Mouse (Mus musculus) spleen, adult 2 months (tissue): ENCODE data around the gene Fkbp11. TPM values are rescaled to one million over a fixed set of nuclear protein-coding genes. Genes with fewer than 3 reads are reported as not detected.

Source experiments
- DNase-seq, 2 experiments: peaks; one replicate each; pipeline versions ENCODE4 v3.0.0 to v3.0.0-alpha.2; 2012 to 2021; ENCODE audit warnings: low spot score in 2 of 2, low read depth in 1 of 2
- H3K27ac ChIP-seq: fragments of 200-500 bp; 2 replicates; pipeline ENCODE4 v1.5.1; 2012; ENCODE audit warnings: low read length, inconsistent platforms; ENCODE audit not compliant: insufficient read depth
- H3K27me3 ChIP-seq: fragments of 200-500 bp; 2 replicates; pipeline ENCODE4 v1.6.1; 2012; ENCODE audit warnings: mild to moderate bottlenecking, moderate library complexity, low read length, inconsistent platforms; ENCODE audit not compliant: control insufficient read depth, insufficient read depth
- H3K36me3 ChIP-seq: fragments of 200-500 bp; 2 replicates; pipeline ENCODE4 v1.6.1; 2012; ENCODE audit warnings: mild to moderate bottlenecking, low read length, inconsistent platforms; ENCODE audit not compliant: control insufficient read depth, insufficient read depth
- H3K4me1 ChIP-seq: fragments of 200-500 bp; 2 replicates; pipeline ENCODE4 v1.6.1; 2011; ENCODE audit warnings: inconsistent platforms; ENCODE audit not compliant: control insufficient read depth, insufficient read depth, insufficient read length
- H3K4me3 ChIP-seq: fragments of 200-500 bp; 2 replicates; pipeline ENCODE4 v1.5.1; 2011; ENCODE audit warnings: mild to moderate bottlenecking, inconsistent platforms; ENCODE audit not compliant: insufficient read depth, insufficient read length; ENCODE audit errors: extremely low read depth
- CTCF ChIP-seq: fragments of 200-500 bp; IDR thresholded peaks from 2 replicates; pipeline ENCODE4 v1.5.1; 2011; ENCODE audit warnings: mild to moderate bottlenecking, inconsistent platforms; ENCODE audit not compliant: insufficient read depth, insufficient read length, insufficient replicate concordance; ENCODE audit errors: extremely low read depth
- POLR2A ChIP-seq: fragments of 200-500 bp; IDR thresholded peaks from 2 replicates; pipeline ENCODE4 v1.6.1; 2011; ENCODE audit warnings: low read depth, low read length, inconsistent platforms
- WGBS: fragments of 180-500 bp; shearing (Covaris S2); methylation state at CpG from one replicate; pipeline ENCODE4 v1.1.7; 2018; 5-methylcytosine and 5-hydroxymethylcytosine counted together
- polyA plus RNA-seq: library from polyadenylated mRNA; depleted of rRNA; stranded (reverse); fragments of >200 nt; gene quantifications from 2 replicates; pipeline ENCODE4 v1.2.3, GENCODE M21; 2012

The Fkbp11 gene
- polyA plus RNA-seq, 1 experiment: 16.7 TPM

DNA sequence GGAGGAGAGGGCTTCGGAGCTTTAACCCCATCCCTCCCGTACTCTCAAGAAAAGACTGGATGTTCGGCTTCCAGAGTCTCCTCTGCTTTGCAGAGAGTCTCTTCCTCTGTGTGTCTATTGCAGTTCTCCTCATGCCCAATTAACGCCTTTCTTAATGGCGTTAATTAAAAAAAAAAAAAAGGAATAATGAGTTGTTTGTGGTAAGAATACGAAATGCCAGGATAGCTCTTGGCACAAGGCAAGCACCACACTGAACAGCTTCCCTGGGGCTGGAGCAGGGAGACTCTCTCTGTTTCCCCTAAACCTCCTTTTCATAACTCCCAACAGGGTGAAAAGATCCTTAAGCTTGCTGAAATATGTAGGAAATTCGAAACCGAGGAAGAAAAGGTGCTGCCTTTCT is 5.8 kb downstream of the Fkbp11 start:
- H3K27ac ChIP-seq: no peak overlapping the region
- no peaks in the 10 kb centered on the region for H3K36me3 ChIP-seq
- no peak for TF ChIP-seq POLR2A
- no peak for TF ChIP-seq CTCF
- H3K27me3 ChIP-seq: peaks cover 6% of the 10 kb centered on the region
- 87% methylated on average over 8 of the region's 8 CpGs for WGBS
- H3K4me3 ChIP-seq: no peak overlapping the region
- DNase-seq: no peak
- peaks cover 3% of the 10 kb centered on the region; the same call in 1 of the 2 replicates for H3K4me1 ChIP-seq

DNA sequence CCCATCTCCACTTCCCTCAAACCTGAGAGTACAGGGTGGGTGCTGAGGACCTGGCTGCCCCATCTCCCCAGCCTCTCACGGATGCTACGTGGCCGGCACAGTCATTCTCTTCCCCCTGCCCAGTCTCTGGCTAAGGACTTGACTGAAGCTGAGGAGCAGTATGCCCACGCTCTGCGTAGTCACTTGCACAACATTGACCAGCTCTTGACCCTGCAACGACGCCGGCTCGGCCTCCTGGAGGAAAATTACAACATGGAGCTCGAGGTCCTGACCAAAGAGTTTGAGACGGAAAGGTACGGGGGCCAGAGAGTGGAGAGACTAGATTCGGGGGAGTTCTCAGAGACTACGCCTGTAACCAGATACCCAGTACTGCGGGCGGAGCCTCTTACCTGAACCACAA is 10.7 kb downstream of the Fkbp11 start:
- no peak for TF ChIP-seq CTCF
- no peak for TF ChIP-seq POLR2A
- 76% methylated on average over 16 of the region's 16 CpGs for WGBS
- Histone ChIP-seq H3K4me1 (no peaks in the 10 kb centered on the region), H3K27me3 (peaks cover 2% of the 10 kb centered on the region), H3K27ac (no peak overlapping the region), H3K4me3 (no peak overlapping the region), H3K36me3 (no peaks in the 10 kb centered on the region)
- no peak for DNase-seq

GRCm38 (mm10) chr15:98714230-98714652 is 13.8 kb downstream of the Fkbp11 start:
- no peak for DNase-seq
- no peaks in the 10 kb centered on the region for H3K36me3 ChIP-seq
- 63% methylated on average over 5 of the region's 5 CpGs for WGBS
- H3K27me3 ChIP-seq: no peaks in the 10 kb centered on the region
- TF ChIP-seq POLR2A (no peak), CTCF (no peak)
- H3K27ac ChIP-seq: no peak overlapping the region
- no peaks in the 10 kb centered on the region for H3K4me1 ChIP-seq
- H3K4me3 ChIP-seq: no peak overlapping the region

- peak; percentile 32 to 69 for DNase-seq
- no peaks in the 10 kb centered on the region for H3K4me1 ChIP-seq
- TF ChIP-seq POLR2A (no peak), CTCF (peak; percentile 60; the same call in 1 of the 2 replicates)
- 17% methylated on average over 9 of the region's 9 CpGs for WGBS
- no peaks in the 10 kb centered on the region for H3K27me3 ChIP-seq
- no peaks in the 10 kb centered on the region for H3K36me3 ChIP-seq
- no peak overlapping the region for H3K4me3 ChIP-seq
- H3K27ac ChIP-seq: no peak overlapping the region
Observed at GRCm38 (mm10) chr15:98710442-98710841, 17.6 kb downstream of the Fkbp11 start.

DNA sequence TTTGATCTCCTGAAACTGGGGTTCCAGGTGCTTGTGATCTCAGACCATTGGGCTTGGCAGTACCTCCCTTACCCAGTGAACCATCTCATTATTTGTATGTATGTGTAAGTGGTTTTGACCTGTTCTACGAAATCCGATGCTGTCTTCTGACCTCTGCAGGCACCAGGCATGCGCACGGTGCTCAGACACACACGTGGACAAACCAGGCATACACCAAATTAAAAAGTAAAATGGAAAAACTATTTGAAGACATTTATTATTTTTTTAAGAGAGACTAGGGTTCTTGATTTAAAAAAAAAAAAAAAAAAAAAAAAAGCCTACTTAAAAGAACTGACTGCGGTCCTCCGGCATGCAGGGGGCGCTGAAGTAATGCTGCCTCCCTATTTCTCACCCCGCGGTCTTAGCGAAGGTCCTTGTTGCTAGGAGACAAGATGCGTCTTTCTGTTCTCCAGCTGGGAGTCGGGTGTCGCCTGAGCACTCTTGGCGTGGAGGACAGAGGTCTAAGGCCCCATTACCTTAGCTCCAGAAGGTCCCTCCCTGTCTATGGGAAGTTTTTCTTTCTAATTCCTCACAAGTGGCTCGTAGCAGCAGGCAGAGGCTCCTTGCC is 20.1 kb downstream of the Fkbp11 start, which contains the start of gene Ccdc65:
Gene Ccdc65 (plus strand): TSS at position 442 of the 607 bp plus-strand sequence.
- DNase-seq: peak; percentile 56 to 60
- 17% methylated on average over 16 of the region's 16 CpGs for WGBS
- TF ChIP-seq POLR2A (no peak), CTCF (peak; percentile 61; the same call in 1 of the 2 replicates)
- H3K36me3 ChIP-seq: no peaks in the 10 kb centered on the region
- peak within 1 kb of the TSS; percentile 51; the same call in 1 of the 2 replicates for H3K4me3 ChIP-seq
- H3K4me1 ChIP-seq: no peaks in the 10 kb centered on the region
- H3K27ac ChIP-seq: no peak within 1 kb of the TSS
- no peaks in the 10 kb centered on the region for H3K27me3 ChIP-seq

GRCm38 (mm10) chr15:98704312-98704711 is 23.7 kb downstream of the Fkbp11 start:
- no peak overlapping the region for H3K4me3 ChIP-seq
- no peak for DNase-seq
- H3K27ac ChIP-seq: no peak overlapping the region
- no peaks in the 10 kb centered on the region for H3K4me1 ChIP-seq
- TF ChIP-seq CTCF: no peak
- no peak for TF ChIP-seq POLR2A
- H3K36me3 ChIP-seq: no peaks in the 10 kb centered on the region
- peaks cover 1% of the 10 kb centered on the region for H3K27me3 ChIP-seq
- WGBS: 64% methylated on average over 9 of the region's 9 CpGs
